Mouse (Mus musculus): ENCODE measurements around the gene Snap91.

DNA sequence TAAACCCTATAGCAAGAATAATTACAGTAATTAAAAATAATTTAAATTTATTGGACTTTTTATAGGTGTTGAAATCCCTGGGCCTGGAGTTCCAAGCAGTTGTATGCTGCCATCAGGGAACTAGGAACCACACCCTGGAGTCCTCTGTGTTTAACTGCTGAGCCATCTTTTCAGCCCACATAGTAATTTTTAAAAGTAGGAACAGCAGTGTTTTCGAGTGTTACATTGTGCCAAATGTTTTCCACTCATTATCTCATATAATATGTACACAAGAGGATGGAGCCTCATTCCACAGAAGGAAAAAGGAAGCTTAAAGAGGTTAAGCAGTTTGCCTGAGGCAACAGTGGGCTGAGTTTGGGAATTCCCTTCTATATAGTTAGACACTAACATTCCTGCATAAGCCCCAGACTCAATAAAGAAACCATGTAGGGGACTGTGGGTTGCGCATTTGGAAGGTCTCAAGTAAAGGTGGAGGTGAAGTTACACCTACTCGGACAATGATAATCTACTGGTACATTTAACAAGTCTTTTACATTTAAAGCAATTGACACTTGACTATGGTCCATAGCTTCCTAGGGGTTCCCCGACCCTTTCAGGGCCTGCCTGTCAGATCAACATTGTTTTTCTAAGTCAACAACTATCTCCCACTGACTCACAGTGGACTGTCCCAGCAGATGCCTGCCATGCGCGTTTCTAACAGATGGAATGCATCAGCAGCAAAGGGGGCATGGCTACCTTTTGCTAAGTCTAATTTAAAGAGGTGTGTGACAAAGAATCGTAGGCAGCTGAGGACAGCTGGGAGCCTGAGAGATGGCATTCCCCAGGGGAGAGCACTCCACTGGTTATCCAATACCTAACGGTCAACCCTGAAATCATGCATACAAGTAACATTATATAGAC, 117.7 kb downstream of the Snap91 start:
- no peak for TF ChIP-seq EP300 (IDR thresholded peaks at IDR 0.05)
- no peak for TF ChIP-seq CTCF (IDR thresholded peaks at IDR 0.05)

Data from lung, postnatal 0 days (tissue).